Mouse (Mus musculus) Patski (cell line): Measurements from ENCODE around the gene Bicral. TPM values are rescaled to one million over a fixed set of nuclear protein-coding genes. Genes with fewer than 3 reads are reported as not detected.
"Not testable (repeated sequence)": the region's sequence is repeated elsewhere in the genome, so short reads cannot be mapped to it uniquely, and the experiment has no call there.

Source experiments
- ATAC-seq: fragments of 100-300 bp; one replicate; pipeline ENCODE4 v1.8.0; 2021
- CTCF ChIA-PET: fragments of 350-600 bp; sonication (Branson Sonifier 250); formaldehyde crosslinking; loops from one replicate; lab custom pipeline; 2022; ENCODE audit warnings: inconsistent platforms; lab: Charles Lee
- POLR2A ChIA-PET: fragments of 350-600 bp; sonication (Branson Sonifier 250); formaldehyde crosslinking; loops from one replicate; lab custom pipeline; 2022; ENCODE audit warnings: antibody characterized with exemption, inconsistent platforms; lab: Charles Lee
- DNase-seq: peaks from one replicate; pipeline ENCODE4 v3.0.0-alpha.2; 2011; ENCODE audit warnings: low read depth, low spot score
- H3K27me3 ChIP-seq: fragments of 371-371 bp; one replicate; pipeline ENCODE4 v1.5.1; 2021
- CTCF ChIP-seq: fragments of 100-300 bp; IDR thresholded peaks from one replicate; pipeline ENCODE4 v1.5.1; 2021
- in situ Hi-C: fragments of 300-500 bp; cut with MboI; formaldehyde crosslinking; loops from 3 replicates; pipeline ENCODE4 v1.11.1; 2018; ENCODE audit warnings: low pct_unique_long_range_greater_than_20kb, mixed read lengths
- polyA plus RNA-seq: library from polyadenylated mRNA; unstranded; gene quantifications from one replicate; pipeline ENCODE4 v1.2.3, GENCODE M21; 2021

Gene Bicral
- polyA plus RNA-seq, 1 experiment from 2014 or later, result 16.4 TPM

GRCm38 (mm10) chr17:46810672-46811071 lies 47.6 kb downstream of the Bicral start:
- ATAC-seq (no peak), DNase-seq (no peak)
- POLR2A ChIA-PET, result no interaction called here
- in situ Hi-C loops, result no loop called here
- CTCF ChIA-PET, result no interaction called here
- no peaks in the 10 kb centered on the region for H3K27me3 ChIP-seq
- TF ChIP-seq CTCF, result no peak

DNA sequence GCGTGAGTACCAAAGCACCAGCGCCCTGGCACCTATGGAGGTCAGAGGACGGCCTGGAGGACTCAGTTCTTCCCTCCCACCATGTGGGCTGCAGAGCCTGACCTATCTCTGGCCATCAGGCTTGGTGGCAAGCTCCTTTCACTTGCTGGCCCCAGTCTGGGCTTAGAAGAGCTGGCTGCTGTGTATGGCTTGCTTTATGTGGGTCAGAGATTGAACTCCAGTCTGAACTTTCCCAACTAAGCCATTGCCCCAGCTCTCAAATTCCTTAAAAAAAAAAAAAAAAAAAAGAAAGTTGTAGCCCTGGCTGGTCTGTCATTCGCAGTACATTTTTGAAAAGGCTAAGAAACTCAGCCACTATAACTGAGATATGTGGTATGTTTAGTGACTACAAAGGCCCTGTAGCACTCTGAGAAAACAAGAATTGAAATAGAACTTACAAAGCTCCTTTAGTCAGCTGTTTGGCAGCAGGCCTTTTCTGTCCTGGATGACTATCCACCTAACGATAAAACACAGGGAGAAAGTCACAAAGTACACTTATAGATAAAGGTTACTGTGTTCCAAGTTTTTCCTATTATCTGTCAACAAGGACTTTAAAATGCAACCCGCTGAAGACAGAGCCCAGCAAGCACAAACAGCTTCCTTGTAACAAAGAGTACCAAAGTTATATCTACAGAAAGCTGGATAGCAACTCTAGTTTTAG lies 49.0 kb downstream of the Bicral start:
- in situ Hi-C loops, result no loop called here
- ATAC-seq (no peak), DNase-seq (no peak)
- no peak for TF ChIP-seq CTCF
- ChIA-PET POLR2A (interaction anchor here (0.7 kb wide), 1 partner anchor 549 kb away, joined by 5 read pairs; no protein-coding TSS in a partner anchor), CTCF (interaction anchor here (0.6 to 0.8 kb wide), 2 partner anchors 72 to 356 kb away, joined by 3 read pairs; no protein-coding TSS in a partner anchor)
- H3K27me3 ChIP-seq, result no peaks in the 10 kb centered on the region

DNA sequence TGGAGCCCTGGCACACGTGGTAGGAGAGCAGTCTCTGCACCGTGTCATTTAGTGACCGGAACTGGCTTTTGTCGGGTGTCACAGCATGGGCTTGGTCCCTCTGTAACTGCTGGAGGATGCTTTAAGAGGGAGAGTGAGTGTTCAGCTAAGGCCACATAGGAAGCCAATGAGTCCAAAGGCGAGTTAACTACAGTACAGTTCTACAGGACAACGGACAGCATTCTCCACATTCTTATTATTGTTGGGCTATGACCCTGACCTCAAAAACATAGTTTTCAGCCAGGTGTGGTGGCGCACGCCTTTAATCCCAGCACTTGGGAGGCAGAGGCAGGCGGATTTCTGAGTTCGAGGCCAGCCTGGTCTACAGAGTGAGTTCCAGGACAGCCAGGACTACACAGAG lies 49.9 kb downstream of the Bicral start:
- no peak for TF ChIP-seq CTCF
- in situ Hi-C loops, result no loop called here
- POLR2A ChIA-PET, result no interaction called here
- CTCF ChIA-PET, result interaction anchor here (1.1 to 1.9 kb wide), 2 partner anchors 18 to 30 kb away, joined by 3 to 4 read pairs; no protein-coding TSS in a partner anchor
- ATAC-seq, result no peak
- no peaks in the 10 kb centered on the region for H3K27me3 ChIP-seq
- no peak for DNase-seq

GRCm38 (mm10) chr17:46801761-46802160 lies 56.5 kb downstream of the Bicral start:
- TF ChIP-seq CTCF, result no peak
- in situ Hi-C loops, result no loop called here
- POLR2A ChIA-PET, result no interaction called here
- DNase-seq (no peak), ATAC-seq (no peak)
- H3K27me3 ChIP-seq, result no peaks in the 10 kb centered on the region
- CTCF ChIA-PET, result no interaction called here

DNA sequence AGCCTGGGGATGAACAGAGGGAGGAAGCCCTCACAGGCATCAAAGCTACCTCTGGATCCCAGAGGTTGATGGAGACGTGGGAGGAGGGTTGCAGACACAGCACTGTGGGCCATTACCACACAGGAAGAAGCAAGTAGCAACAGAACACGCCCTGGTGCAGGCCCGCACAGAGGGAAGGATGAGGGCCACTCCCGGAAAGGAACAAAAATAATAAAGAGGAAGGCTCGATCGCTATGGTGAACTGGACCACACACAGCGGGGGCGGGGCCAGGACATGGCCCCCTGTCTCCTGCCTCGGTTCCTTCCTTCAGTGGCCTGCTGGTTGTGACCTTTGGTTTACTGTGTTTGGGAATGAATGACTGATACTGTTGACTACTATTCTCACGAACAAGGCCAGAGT lies 58.6 kb downstream of the Bicral start:
- ChIA-PET POLR2A (no interaction called here), CTCF (no interaction called here)
- no peaks in the 10 kb centered on the region for H3K27me3 ChIP-seq
- DNase-seq, result no peak
- TF ChIP-seq CTCF, result no peak
- in situ Hi-C loops, result no loop called here
- ATAC-seq, result no peak

DNA sequence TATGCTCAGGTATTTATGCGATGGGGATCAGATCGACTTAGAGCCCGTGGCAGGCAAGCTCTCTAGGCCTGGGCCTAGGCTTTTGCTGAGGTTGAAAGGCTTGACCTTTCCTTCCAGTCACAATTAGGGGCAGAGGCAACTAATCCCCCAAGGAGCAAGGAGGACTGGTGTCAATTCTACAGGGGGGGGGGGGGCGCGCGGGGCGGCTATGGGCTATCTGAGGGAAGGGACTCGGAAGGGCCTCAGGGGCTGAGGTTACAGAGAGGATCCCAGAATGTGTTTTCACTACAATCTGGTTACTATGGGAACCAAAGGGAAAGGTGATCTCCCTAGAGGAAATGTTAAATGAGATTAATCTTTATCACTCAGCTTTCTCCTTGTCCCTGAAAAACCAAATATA lies 60.9 kb downstream of the Bicral start:
- in situ Hi-C loops, result no loop called here
- ATAC-seq, result no peak
- POLR2A ChIA-PET, result no interaction called here
- CTCF ChIA-PET, result no interaction called here
- DNase-seq, result no peak
- TF ChIP-seq CTCF, result no peak
- H3K27me3 ChIP-seq, result no peaks in the 10 kb centered on the region

- DNase-seq (no peak), ATAC-seq (no peak)
- CTCF ChIA-PET, result no interaction called here
- H3K27me3 ChIP-seq, result no peaks in the 10 kb centered on the region
- in situ Hi-C loops, result no loop called here
- no peak for TF ChIP-seq CTCF
- POLR2A ChIA-PET, result interaction anchor here (0.6 kb wide), 2 partner anchors 63 to 72 kb away, joined by 3 to 4 read pairs; no protein-coding TSS in a partner anchor
Measured at GRCm38 (mm10) chr17:46796743-46797142, 61.5 kb downstream of the Bicral start.

DNA sequence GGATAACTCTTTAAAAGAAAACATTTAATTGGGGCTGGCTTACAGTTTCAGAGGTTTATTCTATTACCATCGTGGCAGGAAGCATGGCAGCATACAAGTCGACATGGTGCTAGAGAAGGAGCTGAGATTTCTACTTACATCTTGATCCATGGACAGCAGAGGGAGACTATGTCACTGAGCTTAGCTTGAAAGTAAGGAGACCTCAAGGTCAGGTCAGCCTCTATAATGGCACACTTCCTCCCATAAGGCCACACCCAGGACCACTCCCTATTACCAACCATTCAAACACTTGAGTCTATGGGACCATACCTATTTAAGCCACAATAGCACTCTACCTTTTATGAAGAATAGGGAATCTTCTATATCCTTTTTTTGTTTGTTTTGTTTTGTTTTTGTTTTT lies 65.3 kb downstream of the Bicral start:
- CTCF ChIA-PET, result no interaction called here
- no peak for TF ChIP-seq CTCF
- in situ Hi-C loops, result no loop called here
- DNase-seq (no peak), ATAC-seq (no peak)
- POLR2A ChIA-PET, result no interaction called here
- no peaks in the 10 kb centered on the region for H3K27me3 ChIP-seq

GRCm38 (mm10) chr17:46787974-46788373 lies 70.3 kb downstream of the Bicral start:
- in situ Hi-C loops, CTCF ChIA-PET, ATAC-seq, POLR2A ChIA-PET, DNase-seq, H3K27me3 ChIP-seq: not testable (repeated sequence)

DNA sequence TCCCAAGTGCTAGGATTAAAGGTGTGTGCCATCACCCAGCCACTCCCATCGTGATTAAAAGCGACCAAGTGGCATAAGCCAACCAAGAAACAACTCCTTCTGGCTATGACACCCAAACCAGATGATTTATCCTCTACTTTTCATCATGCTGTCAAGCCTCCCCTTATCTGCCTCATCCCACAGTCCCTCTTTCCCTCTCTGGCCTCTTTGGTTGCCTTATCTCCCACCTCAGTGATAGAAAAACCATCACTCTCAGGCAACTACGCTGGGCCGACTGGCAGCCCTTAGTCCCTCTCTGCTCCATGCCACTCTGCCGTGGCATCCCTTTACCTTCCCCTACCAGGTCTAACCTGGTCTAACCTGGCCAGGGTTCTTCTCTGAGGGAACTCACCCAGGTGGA lies 71.3 kb downstream of the Bicral start:
- in situ Hi-C loops, result no loop called here
- ChIA-PET CTCF (no interaction called here), POLR2A (no interaction called here)
- DNase-seq (no peak), ATAC-seq (no peak)
- no peaks in the 10 kb centered on the region for H3K27me3 ChIP-seq
- no peak for TF ChIP-seq CTCF

- in situ Hi-C loops, result loop anchor here (5.0 kb wide), 2 partner anchors 69 to 99 kb away; no protein-coding TSS in a partner anchor
Measured at GRCm38 (mm10) chr17:46783222-46783565, 75.1 kb downstream of the Bicral start.

More at GRCm38 (mm10) chr17:46783222-46783565, 75.1 kb downstream of the Bicral start:
- ATAC-seq (no peak), DNase-seq (no peak)
- CTCF ChIA-PET, result no interaction called here
- no peaks in the 10 kb centered on the region for H3K27me3 ChIP-seq
- POLR2A ChIA-PET, result interaction anchor here (1.7 kb wide), 1 partner anchor 108 kb away, joined by 9 read pairs; no protein-coding TSS in a partner anchor
- TF ChIP-seq CTCF, result no peak
